Mouse (Mus musculus): ENCODE results near the gene Tmem106b.

Tmem106b gene

DNA sequence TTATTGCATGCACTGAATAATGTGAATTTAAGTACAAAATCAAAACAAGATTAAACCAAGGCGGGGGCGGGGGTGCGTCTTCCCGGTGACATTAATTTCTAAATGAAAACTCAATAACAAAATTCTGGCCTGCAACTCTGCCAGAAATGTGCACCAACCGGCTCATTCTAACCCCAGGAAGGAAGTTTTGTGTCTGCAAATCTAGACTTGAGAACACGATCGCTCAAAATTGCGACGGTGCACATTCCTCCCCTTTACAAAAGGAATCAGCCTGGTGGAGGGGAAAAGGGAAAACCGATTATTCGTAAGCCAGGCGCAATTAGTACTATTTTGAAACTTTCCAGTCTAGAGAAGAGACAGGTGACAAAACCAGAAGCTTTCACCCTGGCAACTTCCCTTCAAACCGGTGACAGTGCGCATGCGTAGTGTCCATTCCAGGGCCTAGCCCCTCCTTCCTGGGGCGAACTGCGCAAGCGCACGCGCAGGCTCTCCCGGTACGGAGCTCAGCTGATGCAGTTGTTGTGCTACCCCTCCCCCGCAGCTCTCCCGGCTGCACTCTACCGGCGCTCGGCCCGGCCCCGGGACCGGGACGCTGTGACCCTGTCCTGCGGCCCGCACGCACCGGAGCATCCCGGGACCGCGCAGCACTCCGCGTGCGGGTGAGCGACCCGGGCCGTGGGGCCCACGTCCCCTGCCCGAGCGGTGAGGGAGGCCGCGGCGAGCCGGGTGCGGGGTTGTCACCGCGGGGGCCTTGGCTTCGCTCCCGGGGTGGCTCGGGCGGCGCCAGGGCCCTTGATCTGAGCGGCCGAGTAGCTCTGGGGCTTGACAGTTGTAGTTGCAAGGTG is at the start of gene Tmem106b:
Tmem106b (plus strand) TSS at position 458 of the 845 bp plus-strand sequence.
- DNase-seq = peak; percentile 97

DNA sequence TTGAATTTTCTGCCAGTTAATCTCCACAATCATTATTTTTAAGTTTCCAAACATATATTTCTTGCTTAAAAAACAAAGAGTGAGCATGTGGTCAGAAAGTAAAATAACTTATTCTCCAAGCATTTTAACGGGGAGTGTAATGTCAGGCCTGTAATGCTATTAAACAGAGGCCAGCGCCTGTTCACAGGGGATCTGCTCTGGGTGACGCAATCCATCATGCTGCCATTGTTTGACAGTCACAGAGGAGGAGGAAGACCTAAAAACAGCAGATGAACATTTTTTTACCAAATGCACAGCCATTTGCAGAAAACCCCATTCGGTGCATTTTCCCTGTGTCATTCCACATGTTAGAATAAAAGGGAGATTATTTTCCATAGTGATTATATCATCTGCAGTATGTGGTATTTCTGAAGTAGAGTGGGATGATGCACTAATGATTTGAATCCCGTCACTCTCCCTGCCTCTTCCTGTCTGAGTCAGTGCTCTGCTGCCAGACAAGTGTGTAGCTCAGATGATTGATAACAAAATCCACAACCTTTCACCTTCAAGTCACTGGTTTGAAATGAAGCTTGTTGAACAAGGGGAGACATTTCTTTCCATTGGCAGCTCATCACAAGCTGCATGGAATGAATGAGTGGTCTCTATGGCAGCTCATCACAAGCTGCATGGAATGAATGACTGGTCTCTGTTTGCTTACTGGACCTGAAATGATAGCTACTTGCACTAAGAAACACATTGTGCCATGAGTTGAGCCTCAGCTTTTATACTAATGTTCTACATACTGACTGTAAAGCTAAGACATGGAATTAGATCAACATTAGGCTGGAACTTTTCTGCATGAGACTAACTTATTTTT is 48.1 kb upstream of the Tmem106b start:
- DNase-seq = no peak

DNA sequence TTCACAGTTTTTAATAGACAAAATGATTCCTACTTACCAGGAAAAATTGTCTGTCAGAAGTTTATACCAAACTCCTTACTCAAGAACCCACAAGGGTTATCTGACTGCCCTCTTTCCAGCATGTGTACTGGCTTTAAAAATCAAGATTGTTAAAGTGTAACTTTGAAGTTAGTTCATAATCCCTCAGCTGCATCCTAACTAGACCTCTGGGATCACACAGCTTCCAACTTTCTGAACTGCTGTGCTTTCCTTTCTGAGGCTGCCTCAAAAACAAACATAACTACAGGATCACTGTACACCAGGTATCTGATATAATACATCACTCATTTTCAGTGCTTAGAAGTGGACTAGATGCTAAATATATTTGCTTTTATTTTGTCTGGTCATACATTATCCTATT is 39.0 kb upstream of the Tmem106b start:
- DNase-seq = no peak

DNA sequence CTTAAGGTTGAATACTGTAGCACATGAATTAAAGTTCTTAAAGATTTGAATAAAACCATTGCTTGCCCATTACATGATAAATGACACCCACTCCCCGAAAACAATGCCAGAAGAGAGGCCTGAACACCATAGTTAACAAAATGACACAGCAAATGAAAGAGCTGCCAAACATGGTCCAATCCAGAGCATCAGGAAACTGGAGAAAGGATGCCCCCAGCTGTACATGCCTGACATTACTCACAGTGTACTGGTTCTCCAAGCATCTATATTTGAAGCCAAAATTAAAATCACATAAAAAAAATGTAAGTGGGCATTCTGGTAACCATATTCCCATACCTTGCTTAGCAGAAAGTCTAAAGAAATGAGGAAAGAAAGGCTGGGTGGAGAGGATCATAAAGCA is 38.6 kb upstream of the Tmem106b start:
- DNase-seq = no peak

DNA sequence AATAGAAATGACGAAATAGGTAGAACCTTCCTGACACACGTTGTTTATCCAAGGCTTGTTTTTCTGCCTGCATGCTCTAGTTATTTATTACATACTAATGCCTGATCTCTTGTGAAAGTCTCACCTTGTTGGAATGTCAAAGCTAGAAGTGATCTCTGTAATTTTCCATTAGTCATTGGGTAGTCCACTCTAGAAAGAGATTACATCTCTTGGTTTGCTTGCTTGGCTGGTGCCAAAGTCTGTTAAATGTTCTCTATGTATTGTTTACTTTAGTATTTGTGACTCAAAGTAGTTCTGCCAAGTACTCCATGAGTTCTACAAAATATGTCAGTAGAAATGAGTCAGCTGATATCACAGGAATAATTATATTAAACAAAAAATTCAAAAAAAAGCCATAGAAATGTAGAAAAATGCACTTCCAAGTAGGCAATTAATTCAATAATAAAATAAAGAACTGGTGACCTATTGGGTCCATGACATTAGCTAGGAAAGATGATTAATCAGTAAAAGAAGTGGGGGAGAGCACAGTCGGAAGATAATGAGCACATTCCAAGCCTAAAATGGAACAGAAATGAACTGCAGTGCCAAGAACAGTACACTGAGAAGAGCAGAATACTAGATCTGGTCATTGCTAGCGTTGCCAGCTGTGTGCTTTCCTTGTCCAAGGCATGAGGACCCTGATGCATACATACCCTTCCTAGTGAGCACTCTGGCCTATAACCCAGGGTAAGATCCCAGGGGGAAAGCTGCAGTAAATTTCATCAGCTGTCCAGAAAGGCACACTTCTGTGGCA is 17.0 kb upstream of the Tmem106b start:
- no peak for DNase-seq

DNA sequence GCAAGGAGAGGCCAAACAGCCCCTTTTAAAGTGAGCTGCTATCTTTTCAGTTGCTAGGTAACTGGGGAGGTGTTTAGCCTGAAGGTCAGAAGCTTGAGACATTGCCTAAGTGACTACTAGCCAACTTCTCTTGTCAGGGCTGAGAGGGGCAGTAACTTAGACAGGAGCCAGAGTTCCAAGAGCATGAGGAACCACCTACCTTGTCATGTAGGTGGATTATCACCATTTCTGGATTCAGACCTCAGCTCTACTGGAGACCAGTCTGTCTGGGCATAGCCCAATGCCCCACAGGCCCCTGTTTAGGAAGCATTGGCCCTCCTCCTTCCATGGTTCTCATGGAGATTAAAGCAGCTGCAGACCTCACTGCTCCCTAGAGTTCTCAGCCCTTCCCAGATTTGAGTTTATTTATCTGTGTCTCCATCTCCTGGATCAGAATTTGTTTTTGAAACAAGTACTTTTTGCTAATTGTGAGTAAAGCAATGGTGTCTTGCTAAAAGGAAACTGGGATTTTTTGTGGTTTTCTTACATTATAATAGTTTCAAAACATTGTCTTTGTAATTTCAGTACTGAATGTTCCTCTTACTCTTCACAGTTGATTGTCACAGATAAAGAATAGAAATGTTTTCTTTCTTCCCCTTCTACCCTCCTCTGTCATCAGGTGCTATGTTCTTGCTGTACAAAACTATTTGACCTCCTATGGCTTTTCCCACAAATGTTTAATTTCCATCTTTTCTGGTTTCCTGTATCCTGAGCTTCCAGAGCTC is 8.1 kb upstream of the Tmem106b start:
- DNase-seq = no peak

DNA sequence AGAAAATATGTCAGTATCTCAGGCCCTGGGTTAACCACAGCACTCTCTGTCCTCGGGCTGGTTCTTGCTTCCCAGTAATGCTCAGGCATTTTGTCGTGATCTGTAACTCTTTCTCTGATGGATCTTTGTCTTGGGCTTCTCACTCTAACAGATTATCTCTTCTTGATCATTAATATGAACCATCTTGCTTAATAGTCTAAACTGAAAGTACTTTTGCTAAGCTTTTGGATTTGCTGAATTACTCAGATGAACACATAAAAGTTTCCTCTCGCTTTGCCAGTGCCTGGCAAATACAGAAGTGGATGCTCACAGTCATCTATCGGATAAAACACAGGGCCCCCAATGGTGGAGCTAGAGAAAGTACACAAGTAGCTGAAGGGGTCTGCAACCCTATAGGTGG is 7.5 kb upstream of the Tmem106b start:
- DNase-seq = no peak

DNA sequence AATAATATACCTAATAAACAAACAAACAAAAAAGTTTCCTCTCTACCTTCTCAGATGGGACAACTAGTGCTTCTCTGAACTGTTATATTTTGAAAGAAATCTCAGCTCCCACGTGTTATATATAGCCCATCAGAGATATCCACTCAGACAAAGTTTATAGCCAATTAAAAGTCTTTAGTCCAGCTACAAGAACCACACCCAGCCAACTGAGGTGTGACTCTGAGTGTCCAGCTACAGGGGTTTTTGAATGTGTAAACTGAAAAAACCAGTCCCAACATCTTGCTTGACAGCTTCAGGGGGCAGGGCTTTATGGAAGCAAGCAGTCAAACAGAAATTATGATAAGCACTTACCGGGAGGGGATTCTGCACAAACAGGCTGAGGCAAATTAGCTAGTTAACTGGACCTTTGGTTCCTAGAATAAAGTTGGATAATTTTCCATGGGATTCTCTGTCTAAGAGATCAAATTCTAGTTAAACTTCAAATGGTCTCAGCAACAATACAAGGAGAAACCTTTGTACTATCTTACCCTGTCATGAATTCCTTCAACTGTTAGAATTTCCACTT is 6.8 kb upstream of the Tmem106b start:
- DNase-seq = no peak

DNA sequence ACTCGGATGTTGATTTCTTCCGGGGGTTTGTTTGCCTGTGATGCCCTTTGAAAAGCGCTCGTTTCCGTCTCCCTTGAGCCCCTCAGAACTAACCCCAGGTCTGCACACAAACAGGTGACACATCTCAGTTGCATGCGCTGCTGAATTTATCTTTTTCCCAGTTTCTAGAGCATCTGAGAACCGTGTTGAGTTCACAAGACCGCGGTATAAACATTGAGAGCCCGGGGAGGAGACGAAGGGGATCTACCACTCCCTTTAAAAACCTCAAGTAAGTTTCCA is 527 bp downstream of the Tmem106b start:
- no peak for DNase-seq

DNA sequence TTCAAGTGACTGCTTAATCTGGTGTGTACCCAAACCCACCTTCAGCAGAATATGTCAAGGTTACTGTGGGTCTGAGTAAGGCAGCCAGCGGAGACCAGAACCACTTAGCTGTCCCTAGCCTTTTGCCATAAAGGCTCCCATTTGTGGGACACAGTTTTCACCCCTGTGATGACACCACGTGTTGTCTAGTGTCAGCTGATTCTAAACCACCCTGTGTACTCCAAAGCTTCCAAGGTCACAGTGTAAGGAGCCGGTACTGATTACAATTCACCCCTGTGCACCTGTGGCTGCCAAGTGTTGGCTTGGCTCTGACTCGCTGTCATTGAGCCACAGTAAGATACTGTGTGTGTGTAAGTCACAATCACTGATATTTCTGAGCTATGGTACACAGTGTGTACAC is 926 bp downstream of the Tmem106b start:
- no peak for DNase-seq

DNA sequence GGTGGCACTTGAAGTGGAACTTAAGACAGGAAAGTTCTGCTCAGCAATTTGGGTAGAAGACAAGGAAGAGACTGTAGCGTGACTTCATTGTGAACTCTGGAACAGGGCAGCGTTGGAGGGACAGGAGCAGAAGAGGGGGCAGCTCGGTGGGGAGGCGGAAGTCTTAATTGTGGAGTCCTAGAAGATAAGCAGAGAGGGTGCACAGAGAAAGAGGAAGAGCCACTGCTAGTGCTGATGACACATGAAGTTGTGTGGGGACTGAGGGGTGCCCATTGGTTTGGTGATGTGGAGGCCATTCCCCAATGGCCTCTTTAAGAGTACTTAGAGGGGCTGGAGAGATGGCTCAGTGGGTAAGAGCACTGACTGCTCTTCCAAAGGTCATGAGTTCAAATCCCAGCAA is 3.5 kb downstream of the Tmem106b start:
- DNase-seq = no peak

DNA sequence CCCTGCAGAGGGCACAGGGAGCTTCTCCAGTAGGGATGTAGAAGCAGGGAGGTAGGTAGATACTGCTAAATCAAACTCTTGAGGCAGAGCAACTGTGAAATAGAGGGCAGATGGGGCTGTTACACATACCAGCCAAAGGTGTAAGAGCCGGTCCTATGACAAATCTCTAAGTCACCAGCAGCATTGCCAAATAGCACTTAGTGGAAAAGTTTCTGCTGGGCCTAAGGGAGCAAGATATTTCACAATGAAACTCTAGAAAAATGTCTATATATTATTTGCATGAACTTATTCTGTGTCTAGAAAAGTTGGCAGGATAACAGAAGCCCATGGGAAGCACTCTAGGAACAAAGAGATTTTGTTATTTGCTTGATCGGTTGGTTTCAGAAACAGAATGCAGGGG is 4.3 kb downstream of the Tmem106b start:
- DNase-seq = no peak

DNA sequence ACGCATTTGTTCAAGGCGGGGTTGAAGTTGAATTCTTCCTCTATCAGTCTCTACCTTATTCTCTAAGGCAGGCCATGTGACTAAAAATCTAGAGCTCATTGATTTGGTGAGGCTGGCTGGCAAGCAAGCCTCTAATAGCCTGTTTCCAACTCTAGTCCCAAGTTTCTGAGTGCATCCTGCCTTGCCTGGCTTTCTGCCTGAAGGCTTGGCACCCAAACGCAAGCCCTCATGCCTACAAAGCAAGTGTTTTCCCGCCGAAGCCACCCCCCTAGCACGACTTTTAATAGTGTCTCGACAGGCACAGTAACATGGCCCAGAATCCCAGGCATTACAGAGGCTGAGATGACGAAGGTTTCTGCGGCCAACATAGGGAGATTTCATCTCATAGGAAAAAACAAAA is 13.3 kb downstream of the Tmem106b start:
- no peak for DNase-seq

DNA sequence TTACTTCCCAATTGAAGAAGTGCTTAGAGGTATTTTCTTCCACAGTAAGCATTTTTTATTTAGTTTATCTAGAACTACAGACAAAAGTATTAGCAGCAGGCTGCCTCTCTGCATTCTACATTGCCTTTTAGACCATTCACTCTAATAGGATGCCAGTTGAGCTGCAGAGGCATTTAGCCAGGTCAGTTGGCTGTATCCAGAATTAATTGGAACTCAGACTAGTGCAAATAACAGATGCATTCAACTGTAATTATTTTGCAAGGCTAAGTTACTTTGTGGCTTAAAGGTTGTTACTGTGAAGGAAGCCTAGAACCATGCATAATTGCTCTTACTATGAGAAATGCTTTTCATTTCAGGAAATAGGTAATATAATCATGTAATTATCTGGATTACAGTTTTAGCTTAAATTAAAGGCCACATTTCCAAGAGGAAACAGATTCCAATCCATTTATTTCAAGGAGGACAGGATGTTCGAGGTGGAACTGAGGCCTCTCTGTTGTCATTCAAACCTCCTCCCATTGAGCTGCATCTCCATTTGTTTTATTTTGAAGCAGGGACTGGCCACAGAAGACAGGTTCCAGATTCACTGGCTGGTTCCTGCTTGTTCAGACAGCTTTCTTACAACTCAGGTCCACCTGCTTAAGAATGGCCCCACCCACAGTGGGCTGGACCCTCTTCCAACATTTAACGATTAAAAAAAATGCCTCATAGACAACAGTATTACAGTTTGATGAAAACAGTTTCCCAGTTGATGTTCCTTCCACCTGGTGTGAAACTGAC is 27.3 kb downstream of the Tmem106b start:
- DNase-seq = no peak

DNA sequence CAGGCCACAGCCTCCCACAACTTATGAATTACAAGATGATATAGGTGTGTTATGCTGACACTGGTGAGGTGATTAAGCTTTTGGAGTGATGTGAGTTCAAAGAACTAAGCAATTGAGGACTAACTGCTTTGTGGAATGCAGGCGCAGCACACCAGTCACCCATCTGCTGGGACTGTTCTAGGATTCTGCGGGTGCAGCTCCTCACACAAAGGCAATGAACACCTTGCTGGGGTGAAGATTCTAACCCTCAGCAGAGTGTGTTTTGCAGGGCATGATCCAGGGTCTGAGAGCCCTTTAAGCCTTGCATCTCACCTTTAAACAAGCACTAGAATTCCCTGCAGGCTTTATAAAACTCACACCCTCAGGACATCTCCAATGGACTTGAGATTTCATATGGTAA is 30.6 kb downstream of the Tmem106b start:
- no peak for DNase-seq

DNA sequence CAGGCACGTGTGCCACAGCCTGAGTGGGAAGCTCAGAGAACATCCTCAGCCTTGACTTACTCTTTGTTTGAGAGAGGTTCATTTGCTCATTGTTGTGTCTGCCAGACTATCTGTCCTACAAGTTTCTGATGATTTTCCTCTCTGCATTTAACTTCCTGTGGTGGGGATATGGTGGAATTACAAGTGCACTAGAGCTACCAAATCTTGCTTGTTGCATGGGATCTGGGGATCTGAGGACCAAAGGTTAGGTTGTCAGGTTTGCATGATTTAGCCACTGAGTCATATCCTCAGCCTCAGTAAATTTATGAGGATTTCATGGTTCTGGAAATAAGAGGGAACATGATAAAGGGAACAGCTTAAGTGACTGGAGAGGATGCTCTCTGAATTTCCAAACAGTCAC is 39.1 kb downstream of the Tmem106b start:
- DNase-seq = no peak

DNA sequence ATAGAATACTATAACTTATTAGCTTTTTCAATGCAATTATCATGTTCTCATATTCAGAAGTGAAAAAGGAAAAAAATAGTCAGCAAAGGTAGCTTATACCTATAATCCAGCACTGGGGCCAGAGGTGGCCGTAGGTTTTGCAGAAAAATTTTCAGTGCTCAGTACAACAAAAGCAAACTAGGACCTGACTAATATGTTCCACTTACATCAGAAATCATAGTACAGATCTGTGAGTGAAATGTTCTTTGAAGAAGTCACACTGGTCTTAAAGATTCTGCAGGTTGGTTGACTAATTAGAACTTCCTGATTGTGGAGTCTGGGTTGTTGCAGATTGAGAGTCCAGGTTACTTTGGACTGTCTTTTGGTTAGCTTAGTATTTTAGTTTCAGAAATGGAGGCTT is 67.7 kb downstream of the Tmem106b start:
- no peak for DNase-seq

Data from lung, postnatal 14 days (tissue).